Mouse (Mus musculus) heart, postnatal 0 days (tissue): ENCODE measurements at regions not wholly inside any gene's neighbourhood (a gene's known extent, or its start where the extent isn't known, plus 50 kb on each side); places are given as distances from the start of the nearest gene placed in this dataset.
A peak's percentile ranks its signal among the peaks of the same experiment; 100 is the strongest.

Experiments
- ATAC-seq: fragments of 200-750 bp; cut with Nextera tagmentation; 2 replicates; pipeline ENCODE4 v1.8.0; 2017; ENCODE audit warnings: low read depth, moderate number of reproducible peaks, moderate library complexity; ENCODE audit not compliant: insufficient read depth
- DNase-seq: peaks from one replicate; pipeline ENCODE4 v3.0.0-alpha.2; 2016; ENCODE audit warnings: low spot score
- H3K27ac ChIP-seq: fragments of 300-500 bp; sonication (generic); 2 replicates; pipeline ENCODE4 v1.5.1; 2014; ENCODE audit warnings: low read depth, mild to moderate bottlenecking
- H3K27me3 ChIP-seq: fragments of 300-500 bp; sonication (generic); 2 replicates; pipeline ENCODE4 v1.6.1; 2014; ENCODE audit warnings: low read length, mixed read lengths; ENCODE audit not compliant: control insufficient read depth, insufficient read depth
- H3K36me3 ChIP-seq: fragments of 300-500 bp; sonication (generic); replicated peaks from 2 replicates; pipeline ENCODE4 v1.6.1; 2014; ENCODE audit warnings: low read length, mixed read lengths; ENCODE audit not compliant: control insufficient read depth, insufficient read depth
- H3K4me1 ChIP-seq: fragments of 300-500 bp; sonication (generic); 2 replicates; pipeline ENCODE4 v1.6.1; 2014; ENCODE audit warnings: antibody characterized with exemption; ENCODE audit not compliant: control insufficient read depth, insufficient read depth
- H3K4me2 ChIP-seq: fragments of 300-500 bp; sonication (generic); 2 replicates; pipeline ENCODE4 v1.6.1; 2014; ENCODE audit warnings: low read depth, mild to moderate bottlenecking, low read length, moderate library complexity
- H3K4me3 ChIP-seq: fragments of 300-500 bp; sonication (generic); 2 replicates; pipeline ENCODE4 v1.5.1; 2014; ENCODE audit warnings: low read depth, low read length
- H3K9ac ChIP-seq: fragments of 300-500 bp; sonication (generic); replicated peaks from 2 replicates; pipeline ENCODE4 v1.6.1; 2014; ENCODE audit warnings: low read depth, low read length, mixed read lengths
- H3K9me3 ChIP-seq: fragments of 300-500 bp; sonication (generic); replicated peaks from 2 replicates; pipeline ENCODE4 v1.6.1; 2016; ENCODE audit warnings: low read length; ENCODE audit not compliant: control insufficient read depth
- CTCF ChIP-seq: IDR thresholded peaks from 2 replicates; pipeline ENCODE4 v1.5.1; 2016; ENCODE audit warnings: antibody characterized with exemption, control low read depth, low read depth
- EP300 ChIP-seq: IDR thresholded peaks from 2 replicates; pipeline ENCODE4 v1.6.1; 2016; ENCODE audit warnings: antibody characterized with exemption, low read depth
- WGBS: fragments of 180-500 bp; shearing (Covaris S2); extraction: QIAGEN DNeasy Blood & Tissue Kit; methylation state at CpG from one replicate; pipeline ENCODE4 v1.1.7; 2014; 5-methylcytosine and 5-hydroxymethylcytosine counted together

GRCm38 (mm10) chr1:71472691-71473090, 58.0 kb upstream of the Abca12 start:
- TF ChIP-seq CTCF (no peak), EP300 (no peak)
- no peak overlapping the region for H3K4me2 ChIP-seq
- ATAC-seq (no peak), DNase-seq (no peak)
- H3K9me3 ChIP-seq = no peaks in the 10 kb centered on the region
- no peak overlapping the region for H3K4me3 ChIP-seq
- no peaks in the 10 kb centered on the region for H3K36me3 ChIP-seq
- no peak overlapping the region for H3K27ac ChIP-seq
- H3K9ac ChIP-seq = no peak overlapping the region
- H3K27me3 ChIP-seq = no peaks in the 10 kb centered on the region
- H3K4me1 ChIP-seq = no peaks in the 10 kb centered on the region

DNA sequence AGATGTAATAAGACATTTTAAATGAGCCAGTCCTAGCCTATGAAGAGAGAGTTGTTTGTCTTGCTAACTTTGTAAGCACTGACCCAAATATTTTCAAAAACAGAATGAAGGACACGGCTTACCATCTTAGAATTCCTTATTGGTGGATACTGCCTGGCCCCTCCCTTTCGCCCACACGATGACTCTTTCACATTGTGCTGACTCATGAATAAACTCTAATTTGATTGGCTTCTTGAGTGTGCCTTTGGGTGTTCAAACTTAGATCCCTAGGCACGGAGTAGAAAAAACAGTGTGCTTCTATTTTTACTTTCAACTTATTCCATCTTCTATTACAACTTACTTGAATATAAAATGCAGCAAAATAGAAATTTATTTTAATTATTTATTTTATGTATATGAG, 68.4 kb upstream of the Abca12 start:
- ATAC-seq = no peak
- no peaks in the 10 kb centered on the region for H3K4me1 ChIP-seq
- no peak for DNase-seq
- H3K27ac ChIP-seq = no peak overlapping the region
- H3K36me3 ChIP-seq = no peaks in the 10 kb centered on the region
- no peak overlapping the region for H3K4me2 ChIP-seq
- no peak overlapping the region for H3K4me3 ChIP-seq
- no peaks in the 10 kb centered on the region for H3K9me3 ChIP-seq
- TF ChIP-seq CTCF (no peak), EP300 (no peak)
- H3K27me3 ChIP-seq = no peaks in the 10 kb centered on the region
- no peak overlapping the region for H3K9ac ChIP-seq
- 81% methylated on average over 4 of the region's 4 CpGs for WGBS

DNA sequence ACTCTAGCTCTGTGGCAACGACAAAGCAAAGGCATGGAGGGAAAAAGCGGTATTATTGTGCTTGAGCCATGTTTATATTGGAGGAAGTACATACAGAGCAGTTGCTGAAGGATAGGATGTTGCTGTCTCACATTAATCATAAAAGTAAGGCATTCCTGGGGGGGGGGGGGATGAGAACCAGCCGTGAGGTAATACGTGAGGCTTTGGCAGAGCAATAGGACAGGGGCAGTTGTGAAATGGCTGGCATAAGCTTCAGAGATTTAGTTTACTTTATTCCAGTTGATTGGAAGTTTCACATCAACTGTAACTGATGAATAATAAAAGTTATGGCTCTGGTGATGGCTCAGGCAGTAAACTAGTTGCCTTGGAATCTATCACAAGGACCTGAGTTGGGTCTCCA, 62.4 kb upstream of the Atic start:
- Histone ChIP-seq H3K27ac (no peak overlapping the region), H3K4me3 (no peak overlapping the region), H3K9me3 (no peaks in the 10 kb centered on the region), H3K9ac (no peak overlapping the region), H3K36me3 (no peaks in the 10 kb centered on the region), H3K27me3 (no peaks in the 10 kb centered on the region), H3K4me1 (no peaks in the 10 kb centered on the region), H3K4me2 (no peak overlapping the region)
- ATAC-seq (no peak), DNase-seq (no peak)
- 57% methylated on average over 4 of the region's 4 CpGs for WGBS
- TF ChIP-seq CTCF (no peak), EP300 (no peak)

DNA sequence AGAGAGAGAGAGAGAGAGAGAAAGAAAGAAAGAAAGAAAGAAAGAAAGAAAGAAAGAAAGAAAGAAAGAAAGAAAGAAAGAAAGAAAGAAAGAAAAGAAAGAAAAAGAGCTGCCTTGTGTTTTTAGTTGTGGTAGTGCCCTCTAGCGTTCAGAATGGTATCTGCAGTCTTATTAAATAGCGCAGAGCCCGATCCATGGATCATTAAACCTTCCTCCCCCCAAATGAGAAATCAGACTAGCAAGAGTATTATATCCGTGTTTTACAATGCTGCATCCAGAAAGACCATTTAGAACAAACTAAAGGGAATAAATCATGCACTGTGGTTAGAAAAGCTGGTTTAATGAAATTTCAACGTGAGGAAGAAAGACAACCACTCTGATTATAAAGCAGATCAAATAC, 51.1 kb upstream of the Atic start:
- Histone ChIP-seq H3K27me3 (no peaks in the 10 kb centered on the region), H3K27ac (no peak overlapping the region), H3K9me3 (no peaks in the 10 kb centered on the region), H3K9ac (no peak overlapping the region), H3K4me3 (no peak overlapping the region), H3K4me1 (no peaks in the 10 kb centered on the region), H3K36me3 (no peaks in the 10 kb centered on the region), H3K4me2 (no peak overlapping the region)
- ATAC-seq = no peak
- no peak for TF ChIP-seq EP300
- peak; percentile 66 for TF ChIP-seq CTCF
- DNase-seq = no peak
- 10% methylated on average over 5 of the region's 5 CpGs for WGBS

DNA sequence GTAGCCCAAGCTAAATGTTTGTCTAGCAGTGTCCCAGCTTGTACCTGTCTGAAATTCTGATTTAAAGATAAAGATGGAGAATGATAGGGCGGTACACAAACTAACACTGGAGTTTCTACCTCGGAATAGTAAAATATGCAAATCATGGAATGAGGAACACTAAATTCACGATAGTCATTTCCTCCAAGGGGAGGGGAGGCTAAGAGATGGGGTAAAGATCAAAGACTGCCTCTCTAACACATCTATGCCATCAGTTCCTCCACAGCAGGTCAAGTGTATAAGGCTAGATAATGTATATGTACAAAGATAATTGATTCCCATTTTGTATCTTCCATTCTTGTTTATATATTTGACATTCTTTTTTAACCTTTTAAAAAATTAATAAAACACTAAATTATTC, 50.4 kb upstream of the Atic start:
- no peaks in the 10 kb centered on the region for H3K9me3 ChIP-seq

More for the DNA sequence above, 50.4 kb upstream of the Atic start:
- no peak overlapping the region for H3K27ac ChIP-seq
- TF ChIP-seq CTCF (no peak), EP300 (no peak)
- no peak overlapping the region for H3K9ac ChIP-seq
- no peaks in the 10 kb centered on the region for H3K36me3 ChIP-seq
- WGBS = 52% methylated on average over 3 of the region's 3 CpGs
- no peak for ATAC-seq
- H3K4me1 ChIP-seq = no peaks in the 10 kb centered on the region
- no peak overlapping the region for H3K4me2 ChIP-seq
- DNase-seq = no peak
- H3K27me3 ChIP-seq = no peaks in the 10 kb centered on the region
- no peak overlapping the region for H3K4me3 ChIP-seq
